Mouse (Mus musculus) CD8-positive naive resting alpha-beta T cell, adult 2 months (primary cell): ENCODE data around the gene Cnga2.

Experiments used
- DNase-seq, 2 experiments: peaks; one replicate each; pipeline ENCODE4 v3.0.0; 2022; ENCODE audit warnings: low read depth in 2 of 2, low spot score in 2 of 2

Gene Cnga2

DNA sequence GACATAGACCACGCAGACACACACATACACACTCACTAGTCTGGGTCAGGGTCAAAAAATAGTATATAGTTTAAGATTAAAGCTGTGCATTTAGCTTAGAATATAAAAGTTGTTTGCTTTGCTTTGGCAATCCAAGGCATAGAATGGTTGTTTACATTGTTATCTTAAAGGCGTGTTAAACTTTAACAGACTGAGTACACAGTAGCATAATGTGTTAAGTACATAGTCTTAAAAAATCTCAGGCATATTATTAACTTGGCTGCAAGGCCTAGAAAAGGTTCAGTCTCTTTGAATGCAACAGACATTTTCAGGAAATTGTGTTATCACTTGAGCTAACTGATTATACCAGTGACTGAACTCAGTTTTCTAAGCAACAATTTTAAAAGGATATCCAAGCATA, 56.3 kb downstream of the Cnga2 start:
- no peak for DNase-seq
